Mouse (Mus musculus): ENCODE results near the gene Asic3.

DNA sequence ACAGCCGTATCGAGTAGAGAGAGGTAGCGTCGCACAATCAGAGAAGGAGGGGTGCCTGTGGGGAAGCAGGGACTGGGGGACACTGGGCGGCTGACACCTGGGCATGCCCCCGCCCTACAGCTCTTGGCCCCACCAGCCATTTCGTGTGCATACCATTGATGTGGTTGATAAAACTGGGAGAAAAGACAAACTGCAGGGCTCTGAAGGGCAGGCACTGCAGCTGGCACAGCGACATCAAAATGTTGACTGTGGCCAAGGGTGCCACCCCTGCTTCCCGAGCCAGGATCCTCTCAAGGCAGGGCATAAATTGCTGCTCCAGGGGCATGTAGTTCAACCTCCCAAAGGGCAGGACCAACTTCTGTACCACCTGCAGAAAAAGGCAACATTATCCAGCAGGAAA is 28.8 kb downstream of the Asic3 start:
- no peak for TF ChIP-seq CTCF (IDR thresholded peaks at IDR 0.05; ENCODE audit: low read depth)
- TF ChIP-seq EP300 (IDR thresholded peaks at IDR 0.05; ENCODE audit: low read depth) = no peak
